Comparison of ENCODE assay signal across 9 mouse cellular contexts in the genomic region with DNA sequence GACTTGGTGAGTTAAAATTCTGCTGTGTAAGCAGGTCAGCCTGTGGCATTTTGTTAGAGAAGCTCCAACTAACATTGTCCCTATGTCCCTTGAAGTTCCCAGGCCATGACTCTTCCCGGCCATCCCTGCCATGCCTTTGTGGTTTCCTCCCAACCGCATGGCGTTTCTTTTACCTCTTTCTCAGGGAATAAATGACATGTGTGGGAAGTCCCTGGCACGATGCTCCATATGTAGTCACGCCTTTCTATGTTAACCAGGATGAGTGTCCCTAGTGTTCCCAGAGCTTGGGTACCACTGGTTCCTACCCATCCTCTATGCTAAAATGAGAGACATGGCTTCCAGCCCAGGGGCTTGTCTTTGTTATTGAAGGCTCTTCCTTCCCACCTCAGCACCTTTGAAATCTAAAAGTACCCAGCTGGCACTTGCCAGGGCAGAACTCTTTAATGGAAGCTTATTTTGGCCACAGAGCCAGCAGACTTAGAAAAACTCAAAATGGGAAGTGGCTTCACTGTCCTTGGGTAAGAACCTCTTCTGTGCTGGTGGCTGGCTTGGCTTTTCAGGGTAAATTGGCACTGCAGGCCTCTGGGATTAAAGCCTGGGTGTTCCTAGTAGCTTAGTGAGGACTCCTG. TPM values are rescaled to one million over a fixed set of nuclear protein-coding genes. Genes with fewer than 3 reads are reported as not detected.
A peak's percentile ranks its signal among the peaks of the same experiment; 100 is the strongest.
DNase-seq lines count a peak whose midpoint lies in the region; ATAC-seq and TF ChIP-seq lines count a peak whose summit lies in the region.
"Had no signal": no experiment of that assay in that cellular context is flagged by ENCODE, and none has a peak within 500 bp of the region (broad histone marks: within the 10 kb centered on the region; RNA-seq: fewer than 3 reads in every experiment).

No protein-coding gene starts in this region.

- no peaks in the 10 kb centered on the region for H3K36me3 ChIP-seq in lung, embryonic 14.5 days (ENCODE audit: insufficient read depth)
- H3K36me3 ChIP-seq in embryonic facial prominence, embryonic 13.5 days = no peaks in the 10 kb centered on the region
- H3K36me3 ChIP-seq in neural tube, embryonic 14.5 days (ENCODE audit: control insufficient read depth, insufficient read depth, low read length) = no peaks in the 10 kb centered on the region

- no peaks in the 10 kb centered on the region for H3K9me3 ChIP-seq in lung, embryonic 14.5 days (ENCODE audit: low read depth, low read length)
- H3K9me3 ChIP-seq in embryonic facial prominence, embryonic 13.5 days = no peaks in the 10 kb centered on the region
- H3K9me3 ChIP-seq in neural tube, embryonic 14.5 days (ENCODE audit: control insufficient read depth, low read length) = no peaks in the 10 kb centered on the region

- no peaks in the 10 kb centered on the region for H3K27me3 ChIP-seq in lung, embryonic 14.5 days (ENCODE audit: insufficient read depth, low read length)
- H3K27me3 ChIP-seq in embryonic facial prominence, embryonic 13.5 days = no peaks in the 10 kb centered on the region
- H3K27me3 ChIP-seq in neural tube, embryonic 14.5 days (ENCODE audit: control insufficient read depth, insufficient read depth, low read length) = no peaks in the 10 kb centered on the region

- H3K4me3 ChIP-seq in lung, embryonic 14.5 days (ENCODE audit: low read depth, low read length) = no peak overlapping the region
- no peak overlapping the region for H3K4me3 ChIP-seq in embryonic facial prominence, embryonic 13.5 days
- no peak overlapping the region for H3K4me3 ChIP-seq in neural tube, embryonic 14.5 days (ENCODE audit: low read depth, low read length)
- H3K4me3 ChIP-seq: erythroblast, embryonic 14.5 days had no signal

- no peak overlapping the region for H3K4me2 ChIP-seq in lung, embryonic 14.5 days
- H3K4me2 ChIP-seq in embryonic facial prominence, embryonic 13.5 days = no peak overlapping the region
- no peak overlapping the region for H3K4me2 ChIP-seq in neural tube, embryonic 14.5 days (ENCODE audit: low read depth, low read length)

- peaks cover 35% of the 10 kb centered on the region for H3K4me1 ChIP-seq in lung, embryonic 14.5 days (ENCODE audit: insufficient read depth)
- peaks cover 53% of the 10 kb centered on the region for H3K4me1 ChIP-seq in embryonic facial prominence, embryonic 13.5 days
- H3K4me1 ChIP-seq in neural tube, embryonic 14.5 days (ENCODE audit: control insufficient read depth, insufficient read depth, low read length) = peaks cover 22% of the 10 kb centered on the region

- DNase-seq in lung, embryonic 14.5 days = no peak
- DNase-seq in lung, adult 18-20 months = no peak
- DNase-seq in heart, postnatal 10 days = peak; percentile 44 to 57
- DNase-seq in gastrocnemius, postnatal 4 days (ENCODE audit: low spot score in 2 of 2) = no peak
- DNase-seq in left cerebral cortex, adult 11 months (ENCODE audit: low spot score) = no peak
- DNase-seq: left cerebral cortex, postnatal 4 days had no signal

- intact Hi-C loops in heart, postnatal 10 days (cut with DNase I) = no loop called here

- 86% methylated on average over 5 of the region's 5 CpGs for WGBS in lung, embryonic 14.5 days
- 73% methylated on average over 5 of the region's 5 CpGs for WGBS in embryonic facial prominence, embryonic 13.5 days
- WGBS in neural tube, embryonic 14.5 days = 90% methylated on average over 5 of the region's 5 CpGs

- no peak for TF ChIP-seq CTCF in lung, embryonic 14.5 days (IDR thresholded peaks at IDR 0.05; ENCODE audit: low read depth)

- H3K9ac ChIP-seq in lung, embryonic 14.5 days = no peak overlapping the region
- H3K9ac ChIP-seq in embryonic facial prominence, embryonic 13.5 days = no peak overlapping the region
- H3K9ac ChIP-seq in neural tube, embryonic 14.5 days (replicated peaks; ENCODE audit: low read depth, low read length) = no peak overlapping the region

- peak overlapping the region; percentile 63; the same call in 1 of the 2 replicates for H3K27ac ChIP-seq in lung, embryonic 14.5 days (ENCODE audit: low read depth)
- peak overlapping the region; percentile 90 for H3K27ac ChIP-seq in embryonic facial prominence, embryonic 13.5 days
- H3K27ac ChIP-seq in neural tube, embryonic 14.5 days (ENCODE audit: low read depth, low read length) = peak overlapping the region; percentile 76; the same call in 1 of the 2 replicates

- no peak for ATAC-seq in lung, embryonic 14.5 days (ENCODE audit: insufficient read depth)
- no peak for ATAC-seq in embryonic facial prominence, embryonic 13.5 days (ENCODE audit: insufficient number of reproducible peaks, insufficient read depth, low FRiP score, low TSS enrichment, low read depth)
- no peak for ATAC-seq in neural tube, embryonic 14.5 days (ENCODE audit: low read depth)

RNA-seq across cellular contexts. Expression of a gene that starts 24.8 kb away (rescaled TPM):
- 34.7 and 35.3 TPM in 2 replicates for polyA plus RNA-seq in lung, embryonic 14.5 days (2014; fragmentation: Nextera tagmentation; extraction: Ambion mirVana)
- 48.3 and 50.3 TPM in 2 replicates for polyA plus RNA-seq in embryonic facial prominence, embryonic 13.5 days (2015; fragmentation: Nextera tagmentation; extraction: Ambion mirVana)
- 10 to 100 TPM; 20.8 to 22.8 TPM for total RNA-seq in heart, postnatal 10 days (2021)
- polyA plus RNA-seq in neural tube, embryonic 14.5 days (2014; fragmentation: Nextera tagmentation; extraction: Ambion mirVana) = 43.6 and 46.7 TPM in 2 replicates
- 10 to 100 TPM; 13.9 to 16.0 TPM for total RNA-seq in gastrocnemius, postnatal 4 days (2021)

RNA-seq across cellular contexts. Expression of a gene that starts 25.1 kb away (rescaled TPM):
- polyA plus RNA-seq in lung, embryonic 14.5 days (2014; fragmentation: Nextera tagmentation; extraction: Ambion mirVana) = 108 and 109 TPM in 2 replicates
- polyA plus RNA-seq in embryonic facial prominence, embryonic 13.5 days (2015; fragmentation: Nextera tagmentation; extraction: Ambion mirVana) = 116 and 128 TPM in 2 replicates
- 10 to 100 TPM; 73.8 to 83.7 TPM for total RNA-seq in heart, postnatal 10 days (2021)
- 116 and 120 TPM in 2 replicates for polyA plus RNA-seq in neural tube, embryonic 14.5 days (2014; fragmentation: Nextera tagmentation; extraction: Ambion mirVana)
- total RNA-seq in gastrocnemius, postnatal 4 days (2021) = 10 to 100 TPM; 49.9 to 51.4 TPM

RNA-seq across cellular contexts. Expression of a gene that starts 26.2 kb away (rescaled TPM):
- 3.0 and 3.5 TPM in 2 replicates for polyA plus RNA-seq in lung, embryonic 14.5 days (2014; fragmentation: Nextera tagmentation; extraction: Ambion mirVana)
- polyA plus RNA-seq in embryonic facial prominence, embryonic 13.5 days (2015; fragmentation: Nextera tagmentation; extraction: Ambion mirVana) = 86.5 and 93.1 TPM in 2 replicates
- 100 to 1,000 TPM in 1 of 2 experiments, 10 to 100 TPM in 1; 65.8 to 116 TPM for total RNA-seq in heart, postnatal 10 days (2021)
- 4.2 and 6.5 TPM in 2 replicates for polyA plus RNA-seq in neural tube, embryonic 14.5 days (2014; fragmentation: Nextera tagmentation; extraction: Ambion mirVana)
- 10 to 100 TPM; 18.6 to 18.7 TPM for total RNA-seq in gastrocnemius, postnatal 4 days (2021)

Comparison
In these comparisons a context has a peak if more than half of its experiments do, and no peak if none do; other contexts are left out.
1. DNase-seq: peak in heart, postnatal 10 days (2 of 2); none in lung, embryonic 14.5 days (single experiment), lung, adult 18-20 months (0 of 2), gastrocnemius, postnatal 4 days (0 of 2) and left cerebral cortex, adult 11 months (single experiment).
2. RNA of a gene that starts 26.2 kb away (polyA plus RNA-seq): 86.5 to 93.1 TPM in embryonic facial prominence, embryonic 13.5 days; 4.2 to 6.5 TPM in neural tube, embryonic 14.5 days and 3.0 to 3.5 TPM in lung, embryonic 14.5 days; every median in the first group is over 10 times any median in the second.
3. Peak in every context shown above with its lines, with median percentiles within 50 percentile points of each other: H3K27ac ChIP-seq.